Mouse (Mus musculus): ENCODE data around the gene P2rx7. TPM values are rescaled to one million over a fixed set of nuclear protein-coding genes. Genes with fewer than 3 reads are reported as not detected.

P2rx7 gene
- polyA plus RNA-seq, 1 experiment from 2014 or later = 6.7 TPM

- DNase-seq (ENCODE audit: low spot score) (peak; percentile 34), ATAC-seq (no peak)
- 81% methylated on average over 14 of the region's 14 CpGs for WGBS
- H3K9me3 ChIP-seq (ENCODE audit: low read length) = no peaks in the 10 kb centered on the region
- no peak overlapping the region for H3K4me2 ChIP-seq (replicated peaks; ENCODE audit: low read depth, low read length)
- H3K4me1 ChIP-seq (ENCODE audit: insufficient read depth, low read depth, low read length) = peaks cover 4% of the 10 kb centered on the region; the same call in 1 of the 2 replicates
- no peak overlapping the region for H3K4me3 ChIP-seq (ENCODE audit: low read depth, low read length)
- TF ChIP-seq CTCF (IDR thresholded peaks at IDR 0.05) (no peak), EP300 (IDR thresholded peaks at IDR 0.05) (no peak)
- no peaks in the 10 kb centered on the region for H3K27me3 ChIP-seq (replicated peaks; ENCODE audit: insufficient read depth, low read length)
- no peak overlapping the region for H3K9ac ChIP-seq (replicated peaks; ENCODE audit: low read depth)
- H3K27ac ChIP-seq (ENCODE audit: low read length) = no peak overlapping the region
- H3K36me3 ChIP-seq (ENCODE audit: insufficient read depth, low read length) = no peaks in the 10 kb centered on the region
Observed at GRCm38 (mm10) chr5:122625565-122626252, 18.0 kb upstream of the P2rx7 start.

DNA sequence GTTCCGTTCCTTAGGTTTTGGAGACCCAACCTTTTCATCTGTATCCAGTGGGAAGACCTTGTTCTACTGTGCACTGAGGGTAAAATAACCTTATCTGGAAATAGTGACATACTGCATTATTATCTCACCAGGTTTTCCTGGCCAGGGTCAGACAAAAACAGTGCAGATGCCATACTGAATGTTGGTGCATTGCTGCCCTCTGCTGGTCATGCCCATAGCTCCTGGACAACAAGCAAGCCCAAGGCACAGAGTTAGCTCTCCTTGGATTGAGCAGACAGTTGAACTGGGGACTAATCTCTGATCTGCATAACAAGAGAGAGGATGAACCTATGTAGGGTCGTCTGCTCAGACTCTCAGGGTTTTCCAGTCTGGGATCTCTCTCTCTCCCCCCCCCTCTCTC lies 16.5 kb upstream of the P2rx7 start:
- H3K27me3 ChIP-seq (replicated peaks; ENCODE audit: insufficient read depth, low read length) = no peaks in the 10 kb centered on the region
- H3K27ac ChIP-seq (ENCODE audit: low read length) = no peak overlapping the region
- H3K9me3 ChIP-seq (ENCODE audit: low read length) = no peaks in the 10 kb centered on the region
- DNase-seq (ENCODE audit: low spot score) = peak; percentile 91
- H3K9ac ChIP-seq (replicated peaks; ENCODE audit: low read depth) = no peak overlapping the region
- H3K4me2 ChIP-seq (replicated peaks; ENCODE audit: low read depth, low read length) = no peak overlapping the region
- no peaks in the 10 kb centered on the region for H3K4me1 ChIP-seq (ENCODE audit: insufficient read depth, low read depth, low read length)
- WGBS = 43% methylated on average over 2 of the region's 2 CpGs
- ATAC-seq = peak; percentile 81
- TF ChIP-seq CTCF (IDR thresholded peaks at IDR 0.05) (peak; percentile 98), EP300 (IDR thresholded peaks at IDR 0.05) (no peak)
- no peak overlapping the region for H3K4me3 ChIP-seq (ENCODE audit: low read depth, low read length)
- H3K36me3 ChIP-seq (ENCODE audit: insufficient read depth, low read length) = no peaks in the 10 kb centered on the region

DNA sequence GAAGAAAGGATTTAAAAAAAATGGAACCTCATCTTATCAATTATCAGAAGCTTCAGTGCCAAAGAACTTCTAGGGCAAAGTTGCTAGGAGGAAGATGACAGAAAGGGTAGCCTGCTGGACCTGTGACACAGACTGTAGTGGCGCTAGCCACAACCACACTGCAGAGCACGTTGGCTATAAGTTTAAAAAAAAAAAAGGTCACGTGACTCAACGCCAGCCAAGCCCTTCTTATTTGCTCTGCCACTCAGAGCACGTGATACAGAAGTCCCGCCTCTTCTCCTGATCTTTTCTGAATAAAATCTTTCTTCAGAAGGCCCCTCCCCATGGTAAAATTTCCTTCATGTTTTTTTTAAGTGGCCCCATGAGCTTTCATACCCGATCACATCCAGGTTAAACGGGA lies 8.5 kb upstream of the P2rx7 start:
- no peaks in the 10 kb centered on the region for H3K9me3 ChIP-seq (ENCODE audit: low read length)
- no peak for ATAC-seq
- H3K4me1 ChIP-seq (ENCODE audit: insufficient read depth, low read depth, low read length) = no peaks in the 10 kb centered on the region
- TF ChIP-seq CTCF (IDR thresholded peaks at IDR 0.05) (no peak), EP300 (IDR thresholded peaks at IDR 0.05) (no peak)
- no peak for DNase-seq (ENCODE audit: low spot score)
- H3K27me3 ChIP-seq (replicated peaks; ENCODE audit: insufficient read depth, low read length) = no peaks in the 10 kb centered on the region
- H3K36me3 ChIP-seq (ENCODE audit: insufficient read depth, low read length) = no peaks in the 10 kb centered on the region
- H3K4me2 ChIP-seq (replicated peaks; ENCODE audit: low read depth, low read length) = no peak overlapping the region
- no peak overlapping the region for H3K9ac ChIP-seq (replicated peaks; ENCODE audit: low read depth)
- no peak overlapping the region for H3K4me3 ChIP-seq (ENCODE audit: low read depth, low read length)
- 65% methylated on average over 8 of the region's 8 CpGs for WGBS
- H3K27ac ChIP-seq (ENCODE audit: low read length) = no peak overlapping the region

DNA sequence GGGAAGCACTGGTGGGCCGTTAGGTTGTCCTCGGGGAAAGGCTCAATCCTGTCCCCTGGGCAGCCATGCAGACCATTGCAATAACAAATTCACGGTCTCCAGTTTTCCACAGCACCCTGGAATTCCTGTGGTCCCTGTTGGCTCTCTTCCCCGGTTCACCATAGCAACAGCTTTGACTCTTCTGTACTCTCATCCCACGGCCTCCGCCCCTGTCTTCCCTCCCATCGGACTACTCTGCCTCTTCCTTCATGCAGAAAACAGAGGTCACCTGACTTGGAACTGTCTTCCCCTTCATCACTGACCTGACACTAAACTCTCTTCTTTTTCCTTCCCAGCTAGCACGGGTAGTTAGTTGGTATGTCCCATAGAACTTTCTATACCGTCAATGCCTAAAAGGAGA lies 7.4 kb upstream of the P2rx7 start:
- no peak for ATAC-seq
- WGBS = 66% methylated on average over 9 of the region's 9 CpGs
- no peaks in the 10 kb centered on the region for H3K36me3 ChIP-seq (ENCODE audit: insufficient read depth, low read length)

GRCm38 (mm10) chr5:122636958-122637357 lies 6.8 kb upstream of the P2rx7 start:
- TF ChIP-seq CTCF (IDR thresholded peaks at IDR 0.05) = no peak
- no peak for TF ChIP-seq EP300 (IDR thresholded peaks at IDR 0.05)
- Histone ChIP-seq H3K4me2 (replicated peaks; ENCODE audit: low read depth, low read length) (peak overlapping the region; percentile 27; the same call in 1 of the 2 replicates), H3K4me1 (ENCODE audit: insufficient read depth, low read depth, low read length) (no peaks in the 10 kb centered on the region), H3K4me3 (ENCODE audit: low read depth, low read length) (no peak overlapping the region), H3K9me3 (ENCODE audit: low read length) (no peaks in the 10 kb centered on the region), H3K9ac (replicated peaks; ENCODE audit: low read depth) (no peak overlapping the region), H3K27ac (ENCODE audit: low read length) (no peak overlapping the region), H3K27me3 (replicated peaks; ENCODE audit: insufficient read depth, low read length) (no peaks in the 10 kb centered on the region), H3K36me3 (ENCODE audit: insufficient read depth, low read length) (no peaks in the 10 kb centered on the region)
- ATAC-seq (peak; percentile 83), DNase-seq (ENCODE audit: low spot score) (peak; percentile 63)
- WGBS = 32% methylated on average over 16 of the region's 16 CpGs

More for the DNA sequence above, 7.4 kb upstream of the P2rx7 start:
- DNase-seq (ENCODE audit: low spot score) = no peak
- Histone ChIP-seq H3K9ac (replicated peaks; ENCODE audit: low read depth) (no peak overlapping the region), H3K4me1 (ENCODE audit: insufficient read depth, low read depth, low read length) (no peaks in the 10 kb centered on the region), H3K4me3 (ENCODE audit: low read depth, low read length) (no peak overlapping the region), H3K4me2 (replicated peaks; ENCODE audit: low read depth, low read length) (no peak overlapping the region), H3K9me3 (ENCODE audit: low read length) (no peaks in the 10 kb centered on the region), H3K27me3 (replicated peaks; ENCODE audit: insufficient read depth, low read length) (no peaks in the 10 kb centered on the region), H3K27ac (ENCODE audit: low read length) (no peak overlapping the region)
- TF ChIP-seq CTCF (IDR thresholded peaks at IDR 0.05) (no peak), EP300 (IDR thresholded peaks at IDR 0.05) (no peak)

DNA sequence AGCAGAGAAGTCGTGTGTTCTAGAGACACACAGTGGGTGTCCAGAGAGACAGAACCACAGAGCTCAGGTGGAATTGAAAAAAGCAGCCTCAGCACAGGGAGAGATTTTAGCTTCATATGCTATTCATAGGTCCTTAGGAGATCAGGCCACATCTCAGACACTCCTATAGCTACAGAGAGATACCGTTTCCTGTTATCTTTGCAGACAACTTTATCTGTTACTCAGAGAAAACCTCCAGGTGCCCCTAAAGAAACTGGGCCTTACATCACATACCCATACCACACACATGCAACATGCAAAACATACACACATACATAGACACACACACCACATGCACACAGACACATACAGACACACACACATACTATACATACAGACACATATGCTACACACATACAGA lies 5.4 kb upstream of the P2rx7 start:
- H3K27ac ChIP-seq (ENCODE audit: low read length) = no peak overlapping the region
- ATAC-seq (no peak), DNase-seq (ENCODE audit: low spot score) (no peak)
- H3K27me3 ChIP-seq (replicated peaks; ENCODE audit: insufficient read depth, low read length) = no peaks in the 10 kb centered on the region
- H3K4me1 ChIP-seq (ENCODE audit: insufficient read depth, low read depth, low read length) = no peaks in the 10 kb centered on the region
- H3K9ac ChIP-seq (replicated peaks; ENCODE audit: low read depth) = no peak overlapping the region
- TF ChIP-seq CTCF (IDR thresholded peaks at IDR 0.05) = no peak
- TF ChIP-seq EP300 (IDR thresholded peaks at IDR 0.05) = no peak
- no peaks in the 10 kb centered on the region for H3K36me3 ChIP-seq (ENCODE audit: insufficient read depth, low read length)
- H3K4me3 ChIP-seq (ENCODE audit: low read depth, low read length) = no peak overlapping the region
- H3K9me3 ChIP-seq (ENCODE audit: low read length) = no peaks in the 10 kb centered on the region
- no peak overlapping the region for H3K4me2 ChIP-seq (replicated peaks; ENCODE audit: low read depth, low read length)
- WGBS = 74% methylated on average over 2 of the region's 2 CpGs

Data from lung, postnatal 0 days (tissue).